Mouse (Mus musculus) thymus, postnatal 14 days (tissue): Measurements from ENCODE around the gene Casr.

Source experiments
- DNase-seq: peaks from one replicate; pipeline ENCODE4 v3.0.0; 2021

Casr gene

DNA sequence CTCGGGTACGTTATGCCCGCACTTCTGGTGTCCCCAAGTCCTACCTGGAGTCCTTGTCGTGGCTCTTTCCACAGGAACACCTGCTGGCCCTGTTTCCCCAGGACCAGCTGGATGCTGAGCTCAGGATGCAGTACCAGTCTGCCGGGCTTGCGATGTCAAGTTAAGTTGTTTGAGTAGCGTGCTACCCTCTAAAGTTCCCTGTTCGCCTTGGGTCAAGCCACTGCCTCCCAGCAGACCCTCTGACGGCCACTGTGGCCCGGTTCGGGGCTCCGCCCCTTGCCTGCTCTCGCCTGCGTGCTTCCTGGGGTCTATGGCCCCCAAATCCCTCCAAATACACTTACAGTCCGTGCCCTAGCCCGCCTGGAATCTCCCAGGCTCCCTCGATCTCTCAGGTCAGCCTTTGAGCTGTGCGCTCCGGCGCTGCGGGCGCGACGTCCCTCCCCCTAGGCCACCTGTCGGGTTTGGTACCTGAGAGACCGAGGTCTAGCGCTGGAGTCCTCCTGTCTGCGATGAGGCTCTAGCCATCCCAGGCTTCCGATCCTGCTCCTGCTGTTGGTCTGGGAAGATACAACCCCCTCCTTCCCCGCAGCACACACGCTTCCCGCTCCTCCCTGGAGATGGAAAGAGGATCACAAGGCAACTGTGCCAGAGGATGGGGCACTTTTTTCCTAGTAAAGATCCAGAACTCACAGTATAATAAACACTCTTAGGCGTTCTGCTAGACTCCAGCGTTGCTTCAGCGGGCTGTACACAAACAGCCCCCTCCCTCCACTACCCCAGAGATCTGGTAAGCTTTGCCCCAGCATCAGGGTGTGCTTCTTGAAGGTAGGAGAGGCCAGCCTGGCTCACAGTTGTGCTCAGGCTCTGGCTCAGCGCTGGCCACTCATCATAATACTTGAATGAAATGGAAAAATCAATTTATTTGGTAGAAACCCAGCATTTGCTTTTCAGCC lies at the start of gene Casr:
TSS of gene Casr (minus strand) at position 756 of the 953 bp plus-strand sequence.
- no peak for DNase-seq

DNA sequence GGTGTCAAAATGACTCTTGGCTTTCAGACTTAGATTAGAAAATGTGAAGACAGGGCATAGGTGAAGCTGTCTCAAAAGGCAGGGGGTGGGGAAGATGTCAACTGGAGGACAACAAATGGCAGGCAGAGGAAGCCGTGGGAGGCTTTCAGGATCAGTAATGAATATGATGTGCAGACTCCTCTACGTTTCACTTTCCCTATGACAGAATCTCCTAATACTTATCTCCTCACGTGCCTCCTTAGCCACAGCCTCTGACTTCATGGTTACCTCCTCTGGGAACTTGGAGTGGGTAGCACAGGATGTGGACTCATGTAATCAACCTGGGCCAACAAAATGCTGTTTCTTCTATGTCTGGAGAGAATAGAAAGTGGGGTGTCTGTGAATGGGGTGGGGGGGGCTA lies 40.7 kb upstream of the Casr start:
- DNase-seq: no peak

DNA sequence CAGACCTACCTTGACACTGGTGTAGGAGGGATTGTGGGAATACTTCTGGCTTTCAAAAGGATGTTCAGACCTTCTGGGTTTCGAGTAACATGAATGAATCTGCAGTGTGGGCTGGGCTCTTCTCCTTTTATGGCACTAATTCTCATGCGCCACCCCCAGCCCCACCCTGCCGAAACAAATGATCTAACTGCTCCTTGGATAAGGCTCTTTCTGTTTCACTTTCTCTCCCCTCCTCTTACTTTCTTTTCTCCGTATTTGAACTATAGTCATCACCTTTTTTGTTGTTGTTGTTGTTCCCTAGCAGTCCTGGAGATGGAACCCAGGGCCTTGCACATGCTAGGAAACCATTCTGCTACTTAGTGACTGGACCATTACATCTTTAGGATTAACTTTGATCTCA lies 36.3 kb upstream of the Casr start:
- DNase-seq: no peak

DNA sequence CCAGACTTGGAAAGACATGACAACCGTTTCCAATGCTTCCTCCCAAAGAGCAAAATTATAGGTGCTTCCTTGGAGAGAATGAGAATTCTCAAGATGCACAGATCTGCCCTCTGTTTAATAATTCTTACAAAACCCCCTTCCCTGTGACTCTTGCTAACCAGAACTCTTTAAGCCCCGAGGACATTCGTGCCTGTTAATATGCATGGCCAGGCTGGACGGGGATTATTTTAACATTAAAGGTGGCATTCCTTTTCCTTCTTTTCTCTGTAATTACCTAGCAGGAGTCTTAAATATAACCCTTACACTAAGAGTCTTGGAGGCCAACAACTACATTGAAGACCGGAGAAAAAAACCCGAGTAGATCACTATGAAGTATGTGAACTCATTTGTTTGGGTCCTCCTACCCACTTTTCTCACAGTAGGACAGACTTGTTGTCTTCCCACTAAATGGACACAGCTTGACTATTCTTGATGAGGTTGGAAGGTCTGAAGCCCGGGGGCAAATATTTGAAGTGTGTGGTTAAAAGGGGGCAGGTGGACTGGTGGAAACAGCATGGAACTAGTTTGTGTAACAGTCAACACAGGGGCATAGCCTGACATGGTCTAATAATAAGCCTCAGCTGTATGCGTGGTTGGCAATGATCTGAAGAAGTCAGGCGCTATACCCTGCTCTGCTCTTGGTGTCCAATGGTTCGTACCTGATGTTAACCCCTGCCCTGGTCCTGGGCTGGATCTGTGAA lies 34.9 kb upstream of the Casr start:
- DNase-seq: no peak

DNA sequence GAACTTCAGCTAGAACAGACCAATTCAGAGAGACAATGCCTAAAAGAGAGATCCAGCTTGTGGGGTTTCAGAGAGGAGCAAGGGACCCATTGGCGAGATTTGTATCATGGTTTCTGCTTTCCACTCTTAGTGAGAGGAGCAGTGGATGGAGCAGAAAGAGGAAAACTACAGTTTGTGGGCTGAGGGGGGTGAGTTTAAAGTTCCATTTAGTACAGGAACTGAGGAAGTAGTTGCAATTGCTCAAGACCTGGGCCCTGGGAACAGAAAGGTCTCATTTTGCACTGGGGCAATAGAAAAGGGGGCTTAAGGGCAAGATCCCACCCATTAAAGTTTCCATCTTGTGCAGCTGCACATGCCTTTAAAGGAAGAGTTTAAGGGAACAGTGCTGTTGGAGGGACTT lies 28.0 kb upstream of the Casr start:
- no peak for DNase-seq

DNA sequence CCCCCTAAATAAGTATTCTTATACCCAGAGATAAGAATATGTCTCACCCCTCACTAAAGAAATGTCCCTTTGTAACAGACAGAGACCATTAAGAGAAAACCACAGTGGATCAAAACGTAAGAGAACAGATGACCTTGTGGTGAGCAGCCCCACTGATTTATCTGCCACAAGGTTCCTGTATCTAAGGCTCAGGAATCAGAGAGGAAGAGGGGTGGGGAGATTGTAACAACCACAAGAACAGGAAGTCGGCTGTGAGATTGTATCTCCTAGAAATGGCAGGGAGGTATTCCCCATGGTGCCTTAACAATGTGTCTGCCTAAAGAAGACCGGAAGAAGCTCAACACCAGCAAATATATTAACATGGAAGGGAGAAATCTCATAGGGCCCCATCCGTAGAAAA lies 26.0 kb upstream of the Casr start:
- DNase-seq: peak; percentile 4

DNA sequence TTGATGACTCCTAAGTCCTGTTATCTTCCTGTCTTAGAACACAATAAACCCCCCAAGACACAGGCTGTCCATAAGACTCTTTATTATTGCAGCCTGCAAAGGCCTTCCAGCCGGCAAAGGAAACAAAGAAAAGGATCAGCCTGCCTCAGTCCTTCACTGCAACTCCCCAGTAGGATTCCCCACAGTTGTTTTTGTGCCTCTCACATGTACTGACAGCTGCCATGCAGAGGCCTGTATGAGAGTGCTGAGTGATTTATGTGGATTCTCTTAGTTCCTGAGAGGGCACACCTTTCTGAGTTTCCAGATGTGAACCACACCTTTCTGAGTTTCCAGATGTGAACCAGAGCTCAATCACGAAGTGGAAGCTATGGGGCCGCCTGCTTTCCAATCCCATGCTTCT lies 20.1 kb upstream of the Casr start:
- no peak for DNase-seq

DNA sequence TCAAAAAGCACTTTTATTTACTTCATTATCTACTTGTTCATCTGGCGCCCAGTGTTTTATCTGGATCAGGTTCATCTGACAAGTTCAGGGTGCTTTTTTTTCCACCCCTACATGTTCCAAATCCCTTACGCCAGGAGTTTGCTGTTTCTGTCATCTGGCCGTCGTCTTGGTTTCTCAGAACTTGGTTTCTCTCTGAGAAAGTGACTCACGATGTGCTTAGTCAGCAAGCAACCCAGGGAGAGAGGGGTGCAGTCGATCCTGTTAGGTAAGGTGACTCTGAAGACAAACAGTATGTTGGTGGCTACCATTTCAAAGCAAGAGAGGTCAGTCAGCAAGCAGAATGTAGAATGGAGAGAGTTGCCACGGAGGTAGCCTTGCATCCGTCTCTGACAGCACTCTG lies 10.0 kb upstream of the Casr start:
- DNase-seq: no peak

DNA sequence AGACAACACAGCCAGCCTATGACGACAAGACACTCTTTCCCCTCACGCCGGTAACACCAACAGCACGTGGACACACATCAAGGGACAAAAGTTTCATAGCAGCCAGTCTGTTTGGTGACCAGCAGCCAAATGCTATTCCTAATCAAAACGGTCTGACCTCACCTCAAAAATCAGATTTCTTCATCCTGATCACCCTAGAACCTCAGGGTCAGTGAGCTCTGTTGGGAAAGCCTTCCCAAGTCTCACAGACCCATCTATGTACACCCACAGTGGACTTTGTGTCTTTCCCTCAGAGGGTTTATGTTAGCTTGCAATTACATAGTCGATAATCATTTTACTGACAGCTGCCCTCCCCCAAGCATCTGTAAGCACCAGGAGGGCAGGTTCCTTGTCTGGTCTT lies 2.4 kb downstream of the Casr start:
- DNase-seq: no peak

DNA sequence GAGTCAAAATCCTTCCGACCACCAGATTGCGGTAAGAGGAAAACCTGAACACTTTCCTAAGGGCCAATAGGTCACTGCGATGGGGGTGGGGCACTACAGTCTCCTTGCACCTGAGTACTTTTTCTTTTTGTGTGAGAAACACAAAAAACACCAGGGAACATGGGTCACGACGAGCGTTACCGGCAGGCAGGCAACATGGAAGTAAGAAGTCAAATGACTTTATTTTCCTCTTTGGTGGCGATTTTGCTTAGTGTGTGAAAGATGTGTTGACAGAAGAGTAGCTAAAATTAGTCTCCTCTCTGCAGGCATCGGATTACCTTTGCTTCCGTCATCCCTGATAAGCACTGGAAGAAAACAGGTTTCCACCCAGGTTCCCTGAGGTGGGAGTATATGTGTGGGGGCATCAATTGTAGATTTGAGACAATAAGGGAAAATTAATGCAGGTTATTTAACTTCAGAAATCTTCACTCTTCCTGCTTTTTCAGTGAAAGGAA lies 6.2 kb downstream of the Casr start:
- no peak for DNase-seq

DNA sequence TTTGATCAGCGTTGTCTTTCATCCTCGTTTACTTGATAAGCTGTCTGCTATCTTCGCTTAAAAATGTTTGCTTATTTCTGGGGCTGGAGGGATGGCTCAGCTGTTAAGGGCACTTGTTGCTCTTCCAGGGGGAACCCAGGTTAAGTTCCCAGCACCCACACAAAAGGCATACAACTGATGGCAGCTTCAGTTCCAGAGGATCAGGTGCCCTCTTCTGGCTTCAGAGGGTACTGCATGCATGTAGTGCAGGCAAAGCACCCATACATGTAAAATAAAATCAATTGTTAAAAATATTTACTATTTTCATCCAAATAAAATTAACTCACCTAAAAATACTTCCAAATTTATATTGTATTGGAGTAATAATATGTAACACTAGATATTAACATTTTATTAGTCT lies 8.3 kb downstream of the Casr start:
- peak; percentile 14 for DNase-seq

DNA sequence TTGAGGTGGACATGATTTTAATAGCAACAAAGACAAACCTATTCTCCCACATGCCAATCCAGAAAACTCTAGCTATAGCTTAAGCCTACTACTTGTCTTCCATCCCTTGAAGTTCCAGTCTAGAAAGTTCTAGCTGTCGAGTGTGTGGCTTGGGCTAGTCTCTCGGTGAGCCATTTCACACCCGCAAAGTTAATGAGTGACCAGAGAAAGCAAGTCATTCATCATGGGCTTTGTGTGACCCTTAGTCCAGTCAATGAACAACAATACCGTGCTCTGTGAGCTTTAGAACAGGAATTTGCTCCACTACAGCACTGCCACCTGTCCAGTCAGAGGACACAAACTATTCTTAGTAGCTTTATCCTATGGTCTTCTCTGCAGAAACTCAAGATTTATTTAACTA lies 16.6 kb downstream of the Casr start:
- no peak for DNase-seq

DNA sequence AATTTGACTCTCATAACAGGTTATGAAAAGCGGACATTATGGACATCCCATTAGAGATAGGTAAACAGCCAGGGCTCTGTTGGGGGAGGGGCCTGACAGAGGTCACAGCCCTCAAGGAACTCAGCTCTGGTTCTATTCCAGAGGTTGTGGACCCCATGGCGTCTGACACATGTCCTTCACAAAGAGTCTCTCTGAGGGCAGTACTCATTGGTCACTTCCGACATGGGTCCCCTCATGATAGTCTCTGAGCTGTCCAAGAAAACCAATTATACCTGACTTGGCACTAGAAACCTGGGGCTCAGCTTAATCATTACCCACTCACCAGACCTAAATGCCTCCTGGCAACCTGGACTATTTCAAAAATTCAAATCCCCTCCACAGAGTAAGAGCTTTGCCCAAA lies 18.9 kb downstream of the Casr start:
- DNase-seq: no peak

DNA sequence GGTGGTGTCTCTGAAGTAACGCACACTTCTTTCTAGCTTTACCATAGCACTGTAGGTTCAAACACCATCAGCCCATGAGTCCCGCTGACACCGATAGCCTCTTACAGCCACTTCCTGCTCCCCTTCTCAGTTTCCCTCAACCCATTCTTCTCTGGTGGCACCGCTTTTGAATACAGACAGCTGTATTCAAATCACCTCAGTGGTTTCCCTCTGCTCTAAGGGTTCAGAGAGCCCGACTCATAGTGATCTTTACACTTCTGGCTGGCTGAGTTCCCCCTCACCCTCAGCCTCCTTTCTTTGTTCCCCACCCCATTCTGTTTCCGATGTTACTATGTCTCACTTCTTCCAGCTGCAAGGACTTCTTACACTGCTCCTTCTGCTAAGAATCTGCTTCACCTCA lies 21.1 kb downstream of the Casr start:
- no peak for DNase-seq

DNA sequence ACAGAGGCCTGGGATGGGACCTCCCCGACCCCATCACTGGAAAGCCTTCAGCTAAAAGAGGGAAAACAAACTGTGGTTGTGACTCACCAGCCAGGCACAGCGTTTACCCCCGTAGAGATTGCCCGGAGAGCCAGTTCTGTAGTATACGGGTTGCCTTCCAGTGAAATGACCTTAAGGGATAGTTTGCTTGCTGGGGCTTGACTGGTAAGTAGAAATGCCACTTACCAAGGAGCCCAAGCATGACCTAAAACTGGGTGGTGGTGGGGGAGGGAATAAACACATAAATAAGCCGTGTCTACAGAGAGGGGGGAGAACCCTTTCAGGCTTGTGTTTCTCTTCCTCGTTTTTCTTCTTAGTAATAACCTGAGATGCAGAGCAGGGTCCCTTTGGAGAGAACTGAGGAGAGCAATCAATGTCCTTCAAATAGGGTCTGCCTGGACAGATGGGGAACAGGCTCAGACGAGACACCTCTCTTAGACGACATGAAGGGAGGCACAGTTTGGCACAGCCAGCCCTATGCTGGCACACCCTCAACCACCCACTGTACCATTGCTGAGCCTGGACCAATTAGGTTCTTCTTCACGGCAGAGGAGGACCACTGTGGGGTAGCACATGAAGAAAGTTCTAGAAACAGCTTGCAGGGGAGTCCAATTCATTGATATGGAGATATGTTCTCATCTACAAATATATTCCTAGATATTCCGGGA lies 28.8 kb downstream of the Casr start:
- DNase-seq: no peak

DNA sequence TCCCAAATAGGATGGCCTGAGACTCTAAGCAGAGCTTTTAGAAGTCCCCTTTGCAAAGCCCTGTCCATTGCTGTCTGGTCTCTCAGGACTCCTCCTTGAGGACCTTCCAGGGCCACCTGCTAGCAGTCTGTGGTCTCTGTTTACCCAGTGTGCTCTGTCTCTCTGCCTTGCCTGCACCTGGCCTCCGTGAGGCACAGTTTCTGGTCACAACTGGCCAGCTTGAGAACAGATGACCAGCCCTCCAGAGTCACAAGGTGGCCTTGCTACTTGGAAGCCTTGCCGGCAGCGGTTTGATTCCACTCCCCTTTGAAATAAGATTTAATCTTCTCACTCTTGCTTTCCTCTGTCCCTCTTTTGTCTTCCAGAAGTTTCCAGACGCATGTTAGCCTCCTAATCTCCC lies 29.9 kb downstream of the Casr start:
- DNase-seq: no peak

DNA sequence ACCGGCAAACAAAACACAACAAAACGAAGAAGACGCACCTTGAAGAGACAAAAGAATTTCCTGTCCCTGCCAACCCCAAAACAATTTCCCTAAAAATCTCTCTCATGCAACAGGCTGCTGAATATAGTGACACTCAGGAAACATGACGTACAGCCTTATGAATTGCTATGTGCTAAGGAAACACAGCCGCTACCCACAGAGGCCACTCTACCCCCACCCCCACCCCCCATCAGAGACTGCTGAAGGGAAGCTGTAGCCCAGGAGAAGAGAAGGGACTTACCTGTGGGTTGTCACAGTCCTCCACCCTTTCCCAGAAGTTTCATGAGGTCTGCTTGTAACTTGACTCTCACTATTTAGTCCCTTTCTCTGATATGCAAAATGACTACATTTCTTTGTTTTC lies 30.3 kb downstream of the Casr start:
- DNase-seq: no peak

DNA sequence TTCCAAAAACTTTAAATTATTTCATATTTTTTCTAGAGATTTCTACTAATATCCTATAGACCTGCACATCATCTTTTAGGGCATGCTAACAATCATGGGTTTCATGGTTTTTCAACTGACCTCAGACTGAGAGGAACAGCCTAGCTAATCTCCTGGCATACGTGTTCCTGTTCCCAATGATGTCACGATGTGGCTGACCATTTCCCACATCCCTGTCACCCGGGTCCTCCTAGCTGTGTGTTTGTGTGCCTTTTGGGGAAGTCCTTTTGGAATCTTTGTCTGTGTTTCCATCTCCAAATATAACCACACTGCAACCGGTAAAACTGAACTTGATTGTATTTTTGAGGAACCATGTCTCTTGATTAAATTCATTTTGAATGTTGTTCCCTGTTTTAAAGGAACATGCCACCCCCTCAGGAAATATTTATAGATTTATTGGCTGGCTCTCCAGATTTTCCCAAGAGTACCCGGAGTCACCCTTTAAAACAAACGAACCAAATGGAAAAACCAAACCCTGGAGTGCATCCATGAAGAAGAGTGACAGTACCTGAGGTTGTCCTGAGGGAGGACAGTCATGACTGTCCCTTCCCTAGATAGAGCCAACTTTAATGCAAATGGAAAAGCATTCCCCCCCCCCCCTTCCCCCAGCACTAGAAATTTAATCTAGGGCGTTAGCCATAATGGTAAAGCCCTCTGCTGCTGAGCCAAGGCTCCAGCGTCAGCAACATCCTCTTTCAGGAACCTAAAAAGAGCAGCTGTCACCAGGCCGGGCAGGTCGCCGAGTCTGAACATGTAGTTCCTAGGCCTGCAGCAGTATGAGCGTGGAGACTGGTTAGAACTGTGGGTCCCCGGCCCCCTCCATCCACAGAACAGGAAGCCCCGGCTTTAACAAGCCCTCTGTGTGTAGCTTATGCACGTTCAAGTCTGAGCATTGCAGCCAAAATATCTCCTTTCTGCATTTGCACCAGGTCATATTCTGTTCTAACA lies 31.1 kb downstream of the Casr start:
- peak; percentile 9 for DNase-seq

DNA sequence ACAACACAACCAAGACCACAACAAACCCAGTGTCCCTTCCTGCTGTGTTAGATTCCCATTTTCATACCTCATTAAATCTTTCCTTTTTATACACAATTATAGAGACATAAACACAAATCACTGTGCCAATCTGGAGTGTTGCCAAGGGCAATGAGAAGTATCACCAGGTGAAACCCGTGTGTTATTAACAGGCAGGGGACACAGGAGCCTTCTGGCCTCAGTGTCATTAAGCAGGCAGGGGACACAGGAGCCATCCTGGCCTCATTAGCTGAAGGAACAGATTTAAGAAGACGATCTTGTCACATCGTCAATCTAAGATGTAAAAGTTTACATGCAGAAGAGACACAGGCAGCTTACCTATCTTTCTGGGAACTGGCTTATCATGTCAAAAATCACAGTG lies 33.1 kb downstream of the Casr start:
- no peak for DNase-seq

DNA sequence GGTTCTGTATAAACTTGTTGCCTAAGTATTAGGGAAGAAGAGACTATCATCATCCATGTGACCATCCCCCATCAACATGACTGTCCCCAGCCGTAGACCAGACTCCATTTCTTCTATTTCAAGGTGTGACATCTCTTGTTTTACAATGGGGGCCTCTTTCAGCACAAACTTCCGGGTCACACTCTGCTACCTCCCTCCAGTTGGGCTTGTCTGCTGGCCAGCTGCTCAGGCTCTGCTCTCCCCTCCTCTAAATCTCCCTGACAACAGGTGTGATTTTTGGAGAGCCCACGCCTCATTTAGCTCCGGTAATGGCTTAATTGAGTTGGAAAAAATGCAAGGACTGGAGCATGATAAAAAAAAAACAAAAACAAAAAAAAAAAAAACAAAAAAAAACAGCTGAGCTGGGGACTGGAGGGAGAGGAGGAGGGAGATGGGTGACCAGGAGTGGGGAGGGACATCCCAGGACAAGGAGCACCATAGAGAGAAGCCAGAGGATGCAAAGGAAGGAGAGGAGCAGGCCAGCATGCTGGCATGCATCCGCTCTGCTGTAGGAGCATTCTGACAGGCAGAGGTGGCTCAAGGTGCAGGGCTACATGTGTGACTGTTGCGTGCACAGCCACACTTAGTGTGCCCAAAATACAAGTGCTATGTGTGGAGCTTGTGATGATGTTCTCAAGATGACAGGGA lies 35.2 kb downstream of the Casr start:
- no peak for DNase-seq

DNA sequence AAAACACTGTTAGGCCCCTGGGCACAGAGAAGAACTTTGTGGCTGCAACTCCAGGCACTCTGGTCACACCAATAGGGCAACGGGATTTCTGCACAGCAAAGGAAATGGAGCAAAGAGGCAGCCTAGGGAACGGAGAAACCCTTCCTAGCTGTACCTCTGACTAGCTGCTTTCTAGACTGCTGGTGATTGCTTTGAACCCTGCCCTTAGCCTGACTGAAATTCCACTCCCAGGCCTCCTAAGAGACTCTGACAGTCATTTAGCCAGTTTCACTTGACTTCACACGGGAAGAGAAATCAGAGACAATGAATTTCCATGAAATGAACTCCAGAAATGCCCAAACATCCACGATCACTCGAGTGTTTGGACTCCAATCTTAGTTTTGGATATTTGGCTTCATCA lies 38.8 kb downstream of the Casr start:
- no peak for DNase-seq

DNA sequence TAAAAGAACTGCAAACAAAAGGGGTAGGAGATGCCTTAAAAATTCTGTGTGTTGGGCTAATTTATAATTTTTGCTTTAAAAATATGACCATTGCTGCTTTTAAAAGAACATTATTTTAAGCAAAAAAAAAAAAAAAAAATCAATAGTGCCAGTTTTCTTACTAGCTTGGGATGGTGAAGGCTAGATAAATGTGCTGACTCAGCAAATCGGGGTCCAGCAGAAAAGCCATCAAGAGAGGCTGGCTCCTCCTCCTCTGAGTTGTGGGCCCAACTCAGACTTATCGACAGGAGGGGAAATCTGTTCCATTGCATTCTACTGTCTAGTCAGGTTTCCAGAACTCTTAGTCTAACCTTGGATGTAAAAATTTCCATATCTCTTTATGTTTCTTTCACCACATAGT lies 45.6 kb downstream of the Casr start:
- no peak for DNase-seq
